Mouse (Mus musculus) thymus, adult 2 months (tissue): Measurements from ENCODE around the gene Kpna7. TPM values are rescaled to one million over a fixed set of nuclear protein-coding genes. Genes with fewer than 3 reads are reported as not detected.
"Not testable (repeated sequence)": the region's sequence is repeated elsewhere in the genome, so short reads cannot be mapped to it uniquely, and the experiment has no call there.

Experiments used
- DNase-seq: peaks from one replicate; pipeline ENCODE4 v3.0.0; 2021
- H3K27ac ChIP-seq: fragments of 200-500 bp; 2 replicates; pipeline ENCODE4 v1.5.1; 2012; ENCODE audit warnings: low read length, control low read depth; ENCODE audit not compliant: control insufficient read depth, insufficient read depth
- H3K27me3 ChIP-seq: fragments of 200-500 bp; 2 replicates; pipeline ENCODE4 v1.6.1; 2012; ENCODE audit warnings: mild to moderate bottlenecking, low read length, moderate library complexity, mixed read lengths; ENCODE audit not compliant: control insufficient read depth, insufficient read depth
- H3K36me3 ChIP-seq: fragments of 200-500 bp; 2 replicates; pipeline ENCODE4 v1.6.1; 2012; ENCODE audit warnings: mild to moderate bottlenecking, low read length, moderate library complexity; ENCODE audit not compliant: control insufficient read depth, insufficient read depth
- H3K4me1 ChIP-seq: fragments of 200-500 bp; replicated peaks from 2 replicates; pipeline ENCODE4 v1.6.1; 2012; ENCODE audit warnings: low read length; ENCODE audit not compliant: control insufficient read depth, insufficient read depth
- H3K4me3 ChIP-seq: fragments of 200-500 bp; 2 replicates; pipeline ENCODE4 v1.5.1; 2012; ENCODE audit warnings: mild to moderate bottlenecking, low read length, control low read depth, moderate library complexity; ENCODE audit not compliant: control insufficient read depth, insufficient read depth
- CTCF ChIP-seq: fragments of 200-500 bp; IDR thresholded peaks from 2 replicates; pipeline ENCODE4 v1.5.1; 2012; ENCODE audit warnings: mild to moderate bottlenecking, control low read depth, low read length, moderate library complexity, borderline replicate concordance; ENCODE audit not compliant: control insufficient read depth, poor library complexity, insufficient read depth; ENCODE audit errors: extremely low read depth
- POLR2A ChIP-seq: fragments of 200-500 bp; IDR thresholded peaks from 2 replicates; pipeline ENCODE4 v1.6.1; 2012; ENCODE audit warnings: mild to moderate bottlenecking, low read length, control low read depth, moderate library complexity; ENCODE audit not compliant: control insufficient read depth, poor library complexity, insufficient read depth; ENCODE audit errors: extremely low read depth
- WGBS: fragments of 180-500 bp; shearing (Covaris S2); methylation state at CpG from one replicate; pipeline ENCODE4 v1.1.7; 2018; 5-methylcytosine and 5-hydroxymethylcytosine counted together
- polyA plus RNA-seq: library from polyadenylated mRNA; depleted of rRNA; stranded (reverse); fragments of >200 nt; gene quantifications from 2 replicates; pipeline ENCODE4 v1.2.3, GENCODE M21; 2012; rRNA removed

Gene Kpna7
- polyA plus RNA-seq, result 0.27 and 0.41 TPM in 2 replicates

GRCm38 (mm10) chr5:145083632-145084451, at the start of gene Kpna7, which contains the start of gene Arpc1a:
TSS of gene Kpna7 (minus strand) at chr5:145084030.
TSS of gene Arpc1a (plus strand) at chr5:145083830.
- Histone ChIP-seq H3K36me3 (no peaks in the 10 kb centered on the region), H3K27me3 (no peaks in the 10 kb centered on the region), H3K27ac (no peak within 1 kb of the TSS), H3K4me3 (peak within 1 kb of the TSS; percentile 76), H3K4me1 (peaks cover 7% of the 10 kb centered on the region)
- peak; percentile 94 for DNase-seq
- WGBS, result under 1% methylated on average over 54 of the region's 54 CpGs
- TF ChIP-seq CTCF, result peak; percentile 31; the same call in 1 of the 2 replicates
- TF ChIP-seq POLR2A, result peak; percentile 78; the same call in 1 of the 2 replicates

- not testable (repeated sequence) for H3K4me3 ChIP-seq, H3K27me3 ChIP-seq, H3K27ac ChIP-seq, H3K4me1 ChIP-seq, DNase-seq
- 97% methylated on average over 6 of the region's 6 CpGs for WGBS
- peaks cover 64% of the 10 kb centered on the region for H3K36me3 ChIP-seq
These were observed 49.4 kb upstream of the Kpna7 start for GRCm38 (mm10) chr5:145133275-145133674.

GRCm38 (mm10) chr5:145130995-145131394, 47.2 kb upstream of the Kpna7 start:
- Histone ChIP-seq H3K4me1 (no peaks in the 10 kb centered on the region), H3K27me3 (no peaks in the 10 kb centered on the region), H3K36me3 (peaks cover 82% of the 10 kb centered on the region), H3K27ac (no peak overlapping the region), H3K4me3 (no peak overlapping the region)
- WGBS, result 90% methylated on average over 3 of the region's 3 CpGs
- TF ChIP-seq POLR2A (no peak), CTCF (no peak)
- no peak for DNase-seq

GRCm38 (mm10) chr5:145130191-145130590, 46.4 kb upstream of the Kpna7 start:
- H3K36me3 ChIP-seq, result peaks cover 89% of the 10 kb centered on the region
- no peak for TF ChIP-seq CTCF
- TF ChIP-seq POLR2A, result no peak

GRCm38 (mm10) chr5:145129773-145130172, 45.9 kb upstream of the Kpna7 start:
- H3K27ac ChIP-seq, H3K27me3 ChIP-seq, H3K4me3 ChIP-seq, H3K4me1 ChIP-seq, DNase-seq: not testable (repeated sequence)
- 99% methylated on average over 5 of the region's 6 CpGs for WGBS
- H3K36me3 ChIP-seq, result peaks cover 90% of the 10 kb centered on the region

More at GRCm38 (mm10) chr5:145130191-145130590, 46.4 kb upstream of the Kpna7 start:
- Histone ChIP-seq H3K27ac (no peak overlapping the region), H3K4me1 (no peaks in the 10 kb centered on the region), H3K27me3 (no peaks in the 10 kb centered on the region), H3K4me3 (no peak overlapping the region)
- no peak for DNase-seq
- 94% methylated on average over 11 of the region's 11 CpGs for WGBS

GRCm38 (mm10) chr5:145129124-145129523, 45.3 kb upstream of the Kpna7 start:
- DNase-seq, result no peak
- Histone ChIP-seq H3K36me3 (peaks cover 90% of the 10 kb centered on the region), H3K27ac (no peak overlapping the region), H3K4me1 (no peaks in the 10 kb centered on the region), H3K4me3 (no peak overlapping the region), H3K27me3 (no peaks in the 10 kb centered on the region)
- TF ChIP-seq CTCF, result no peak
- TF ChIP-seq POLR2A, result no peak
- 98% methylated on average over 4 of the region's 4 CpGs for WGBS

- H3K4me3 ChIP-seq, result no peak overlapping the region
- no peak for TF ChIP-seq POLR2A
- H3K27me3 ChIP-seq, result no peaks in the 10 kb centered on the region
- DNase-seq, result no peak
- no peaks in the 10 kb centered on the region for H3K4me1 ChIP-seq
- H3K27ac ChIP-seq, result no peak overlapping the region
- peaks cover 83% of the 10 kb centered on the region for H3K36me3 ChIP-seq
- WGBS, result 98% methylated on average over 9 of the region's 9 CpGs
These were observed 42.8 kb upstream of the Kpna7 start for GRCm38 (mm10) chr5:145126580-145126979.
